In genomic region chr13:43560458-43561411, GRCm38 (mm10) we compare ENCODE assay signal across 7 mouse cellular contexts. TPM values are rescaled to one million over a fixed set of nuclear protein-coding genes. Genes with fewer than 3 reads are reported as not detected.
A peak's percentile ranks its signal among the peaks of the same experiment; 100 is the strongest.
DNase-seq lines count a peak whose midpoint lies in the region; ATAC-seq and TF ChIP-seq lines count a peak whose summit lies in the region.

No protein-coding gene starts in this region.

- no peak; a peak in 1 of 4 replicates for TF ChIP-seq POLR2A in MEL (IDR thresholded peaks at IDR 0.05; ENCODE audit: control insufficient read depth in 1 of 2, insufficient read depth in 1 of 2, low read depth in 1 of 2, low read length in 2 of 2, poor library complexity in 1 of 2)

- H3K4me1 ChIP-seq in MEL (ENCODE audit: control insufficient read depth in 1 of 2, insufficient read depth in 2 of 2, low read length in 2 of 2) = peaks cover 0 to 10% of the 10 kb centered on the region in 2 experiments
- peaks cover 6% of the 10 kb centered on the region; the same call in 1 of the 2 replicates for H3K4me1 ChIP-seq in intestine, postnatal 0 days (replicated peaks; ENCODE audit: control insufficient read depth, insufficient read depth, low read length)
- H3K4me1 ChIP-seq in lung, embryonic 14.5 days (ENCODE audit: insufficient read depth) = no peaks in the 10 kb centered on the region; the same call in 1 of the 2 replicates

- no peak for TF ChIP-seq RAD21 in MEL (IDR thresholded peaks at IDR 0.05; ENCODE audit: low read depth, low read length)

- peak overlapping the region; percentile 94 for H3K4me2 ChIP-seq in intestine, postnatal 0 days (replicated peaks; ENCODE audit: low read depth)
- peak overlapping the region; percentile 94 for H3K4me2 ChIP-seq in lung, embryonic 14.5 days

- TF ChIP-seq CTCF in MEL (IDR thresholded peaks at IDR 0.05 in 2 of 3, conservative IDR thresholded peaks at IDR 0.05 in 1 of 3; ENCODE audit: control insufficient read depth in 1 of 3, insufficient read depth in 1 of 3, low read depth in 2 of 3, low read length in 3 of 3, poor library complexity in 1 of 3, severe bottlenecking in 1 of 3) = no peak
- no peak for TF ChIP-seq CTCF in intestine, postnatal 0 days (IDR thresholded peaks at IDR 0.05; ENCODE audit: low read depth)
- TF ChIP-seq CTCF in lung, embryonic 14.5 days (IDR thresholded peaks at IDR 0.05; ENCODE audit: low read depth) = no peak

- peaks cover 8% of the 10 kb centered on the region; the same call in 1 of the 2 replicates for H3K79me2 ChIP-seq in MEL (ENCODE audit: control insufficient read depth, insufficient read depth, low read length, poor library complexity)

- H3K9ac ChIP-seq in MEL (ENCODE audit: control insufficient read depth, low read depth, low read length, poor library complexity, severe bottlenecking) = peak overlapping the region; percentile 88
- peak overlapping the region; percentile 84 for H3K9ac ChIP-seq in intestine, postnatal 0 days (ENCODE audit: low read depth, low read length)
- peak overlapping the region; percentile 74 for H3K9ac ChIP-seq in lung, embryonic 14.5 days

- peak overlapping the region; percentile 87 for H3K27ac ChIP-seq in MEL (ENCODE audit: control insufficient read depth, low read depth, low read length)
- H3K27ac ChIP-seq in intestine, postnatal 0 days (ENCODE audit: low read depth, low read length) = peak overlapping the region; percentile 96
- peak overlapping the region; percentile 89 for H3K27ac ChIP-seq in lung, embryonic 14.5 days (ENCODE audit: low read depth)

- no peaks in the 10 kb centered on the region for H3K27me3 ChIP-seq in MEL (ENCODE audit: control insufficient read depth in 1 of 2, insufficient read depth in 2 of 2, low read length in 2 of 2)
- H3K27me3 ChIP-seq in intestine, postnatal 0 days (replicated peaks; ENCODE audit: control insufficient read depth, insufficient read depth, low read length) = no peaks in the 10 kb centered on the region
- no peaks in the 10 kb centered on the region for H3K27me3 ChIP-seq in lung, embryonic 14.5 days (ENCODE audit: insufficient read depth, low read length)
- no peaks in the 10 kb centered on the region for H3K27me3 ChIP-seq in splenic B cell, adult 2 months (ENCODE audit: control insufficient read depth, insufficient read depth, low read length, poor library complexity, severe bottlenecking)

- H3K4me3 ChIP-seq in MEL (ENCODE audit: control insufficient read depth in 1 of 2, insufficient read depth in 1 of 2, low read depth in 2 of 2, low read length in 2 of 2) = peak overlapping the region; percentile 91 to 99
- H3K4me3 ChIP-seq in intestine, postnatal 0 days (ENCODE audit: low read depth, low read length) = peak overlapping the region; percentile 73
- H3K4me3 ChIP-seq in lung, embryonic 14.5 days (ENCODE audit: low read depth, low read length) = peak overlapping the region; percentile 71

- no peak for TF ChIP-seq EP300 in MEL (IDR thresholded peaks at IDR 0.05; ENCODE audit: low read depth in 1 of 2, low read length in 2 of 2)

- peaks cover 0 to 14% of the 10 kb centered on the region in 2 experiments; a peak in 2 of 4 replicates for H3K36me3 ChIP-seq in MEL (ENCODE audit: control insufficient read depth in 1 of 2, insufficient read depth in 2 of 2, low read length in 2 of 2)
- H3K36me3 ChIP-seq in intestine, postnatal 0 days (ENCODE audit: control insufficient read depth, insufficient read depth) = no peaks in the 10 kb centered on the region
- H3K36me3 ChIP-seq in lung, embryonic 14.5 days (ENCODE audit: insufficient read depth) = no peaks in the 10 kb centered on the region
- H3K36me3 ChIP-seq in splenic B cell, adult 2 months (ENCODE audit: control insufficient read depth, insufficient read depth, low read length, poor library complexity, severe bottlenecking) = no peaks in the 10 kb centered on the region

- peak; percentile 6; the same call in 1 of the 2 replicates for ATAC-seq in granulocyte monocyte progenitor cell, adult 5-6 weeks (replicated peaks; ENCODE audit: poor library complexity, severe bottlenecking)
- ATAC-seq in intestine, postnatal 0 days = no peak
- 0 out of 2 replicates have a peak, but pooled peaks have one; percentile 9 for ATAC-seq in lung, embryonic 14.5 days (ENCODE audit: insufficient read depth)

- DNase-seq in MEL (ENCODE audit: low read depth, low spot score) = peak; percentile 58
- peak; percentile 52 for DNase-seq in adrenal gland, postnatal 25 days
- DNase-seq in lung, embryonic 14.5 days = peak; percentile 48
- peak; percentile 34 for DNase-seq in splenic B cell, adult 2 months (ENCODE audit: low read depth, low spot score)
- no peak for DNase-seq in layer of hippocampus, adult 11-12 months (ENCODE audit: low spot score)

- 13% methylated on average over 18 of the region's 18 CpGs for WGBS in intestine, postnatal 0 days
- 10% methylated on average over 18 of the region's 18 CpGs for WGBS in lung, embryonic 14.5 days

- H3K9me3 ChIP-seq in MEL (replicated peaks; ENCODE audit: insufficient read depth, low read length) = no peaks in the 10 kb centered on the region
- no peaks in the 10 kb centered on the region for H3K9me3 ChIP-seq in intestine, postnatal 0 days (ENCODE audit: control insufficient read depth)
- H3K9me3 ChIP-seq in lung, embryonic 14.5 days (ENCODE audit: low read depth, low read length) = no peaks in the 10 kb centered on the region

TF ChIP-seq in MEL, 35 proteins besides CTCF, POLR2A, EP300 and RAD21:
- TF ChIP-seq MYC (IDR thresholded peaks at IDR 0.05; ENCODE audit: low read depth, low read length) (0 out of 2 replicates have a peak, but pooled peaks have one; percentile 35), MEF2A (IDR thresholded peaks at IDR 0.05; ENCODE audit: extremely low read depth, insufficient replicate concordance, low read depth, low read length, poor library complexity, severe bottlenecking) (no peak), GATA1 (IDR thresholded peaks at IDR 0.05; ENCODE audit: low read depth, low read length) (no peak), JUND (IDR thresholded peaks at IDR 0.05; ENCODE audit: low read depth, low read length) (no peak), MYB (IDR thresholded peaks at IDR 0.05; ENCODE audit: low read depth, low read length) (no peak), MAZ (IDR thresholded peaks at IDR 0.05; ENCODE audit: low read depth, low read length) (0 out of 2 replicates have a peak, but pooled peaks have one; percentile 74), KAT2A (conservative IDR thresholded peaks at IDR 0.05; ENCODE audit: low read depth, low read length) (peak; percentile 26; the same call in 1 of the 2 replicates), RCOR1 (IDR thresholded peaks at IDR 0.05; ENCODE audit: low read depth, low read length) (0 out of 2 replicates have a peak, but pooled peaks have one; percentile 6), USF2 (IDR thresholded peaks at IDR 0.05; ENCODE audit: borderline replicate concordance in 1 of 2, insufficient read depth in 1 of 2, low read depth in 1 of 2, low read length in 2 of 2) (peak in 1 of 2 experiments; percentile 63; a peak in 2 of 4 replicates), MXI1 (IDR thresholded peaks at IDR 0.05; ENCODE audit: low read depth, low read length) (peak; percentile 38), HCFC1 (IDR thresholded peaks at IDR 0.05; ENCODE audit: low read depth, low read length) (0 out of 2 replicates have a peak, but pooled peaks have one; percentile 21), SIN3A (IDR thresholded peaks at IDR 0.05; ENCODE audit: low read length) (peak; percentile 78), SMC3 (IDR thresholded peaks at IDR 0.05; ENCODE audit: low read depth, low read length) (peak; percentile 1; the same call in 1 of the 2 replicates), CHD1 (IDR thresholded peaks at IDR 0.05; ENCODE audit: low read depth, low read length) (peak; percentile 88; the same call in 1 of the 2 replicates), ZKSCAN1 (IDR thresholded peaks at IDR 0.05; ENCODE audit: low read depth, low read length) (peak; percentile 87), USF1 (IDR thresholded peaks at IDR 0.05; ENCODE audit: low read depth, low read length) (peak; percentile 90)

RNA-seq across cellular contexts. Expression of gene Mcur1, which starts 0.7 kb away (rescaled TPM):
- 7.6 and 8.4 TPM in 2 replicates for total RNA-seq in MEL (2012; rRNA removed)
- 10 to 100 TPM in 1 of 2 experiments, not detected in 1; 19.7 TPM for polyA plus RNA-seq in MEL (2012; ENCODE audit: insufficient read depth in 1 of 2, insufficient read length in 2 of 2, low read depth in 1 of 2, low replicate concordance in 2 of 2, missing spikeins in 1 of 2)
- total RNA-seq in adrenal gland, postnatal 25 days (2021) = 38.0 and 38.6 TPM in 2 replicates
- 17.1 and 19.3 TPM in 2 replicates for total RNA-seq in granulocyte monocyte progenitor cell, adult 5-6 weeks (2014; fragmentation: Nextera tagmentation)
- total RNA-seq in granulocyte monocyte progenitor cell, adult 5-6 weeks (2017) = 12.4 TPM in 2 replicates
- 15.4 TPM in 2 replicates for polyA plus RNA-seq in intestine, postnatal 0 days (2015; fragmentation: Nextera tagmentation; extraction: Ambion mirVana)
- 17.3 and 18.9 TPM in 2 replicates for polyA plus RNA-seq in lung, embryonic 14.5 days (2014; fragmentation: Nextera tagmentation; extraction: Ambion mirVana)

RNA-seq across cellular contexts. Expression of gene Rnf182, which starts 54.8 kb away (rescaled TPM):
- 0.04 TPM in 1 of 2 replicates, not detected in the other for total RNA-seq in MEL (2012; rRNA removed)
- polyA plus RNA-seq in MEL (2012; ENCODE audit: insufficient read depth in 1 of 2, insufficient read length in 2 of 2, low read depth in 1 of 2, low replicate concordance in 2 of 2, missing spikeins in 1 of 2) = not detected
- total RNA-seq in adrenal gland, postnatal 25 days (2021) = 0.86 and 0.91 TPM in 2 replicates
- not detected in 2 replicates for total RNA-seq in granulocyte monocyte progenitor cell, adult 5-6 weeks (2014; fragmentation: Nextera tagmentation)
- not detected in 2 replicates for total RNA-seq in granulocyte monocyte progenitor cell, adult 5-6 weeks (2017)
- 0.21 and 0.64 TPM in 2 replicates for polyA plus RNA-seq in intestine, postnatal 0 days (2015; fragmentation: Nextera tagmentation; extraction: Ambion mirVana)
- polyA plus RNA-seq in lung, embryonic 14.5 days (2014; fragmentation: Nextera tagmentation; extraction: Ambion mirVana) = 3.6 and 6.4 TPM in 2 replicates
